Mouse (Mus musculus): ENCODE measurements around the gene Etfa. TPM values are rescaled to one million over a fixed set of nuclear protein-coding genes. Genes with fewer than 3 reads are reported as not detected.

Gene Etfa
- 452 and 483 TPM in 2 replicates for polyA plus RNA-seq (2015; fragmentation: Nextera tagmentation; extraction: Ambion mirVana)

DNA sequence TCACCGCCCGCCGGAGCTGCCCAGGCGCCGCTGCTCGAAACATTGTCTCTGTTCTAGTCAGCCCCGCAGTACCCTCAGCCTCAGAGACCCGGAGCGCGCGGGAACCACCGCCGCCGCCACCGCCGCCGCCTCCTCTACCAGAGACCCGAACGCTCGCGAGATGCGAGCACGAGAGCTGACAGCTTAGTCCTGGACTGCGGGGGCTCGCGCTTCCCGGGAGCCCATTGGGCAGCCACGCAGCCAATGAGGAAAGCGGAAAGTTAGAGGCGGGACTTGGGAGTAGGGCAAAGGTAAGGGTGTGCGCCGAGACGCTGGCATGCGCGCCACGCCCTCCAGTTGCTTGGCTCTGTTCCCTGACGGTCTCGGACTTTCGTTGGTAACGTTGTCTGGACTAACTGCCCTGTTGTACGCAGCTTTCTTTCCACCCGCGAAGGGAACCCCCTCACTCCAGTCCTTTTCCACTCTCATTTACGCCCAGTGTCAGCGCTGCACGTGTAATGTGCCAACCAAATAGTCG, at the start of gene Etfa:
Gene Etfa (minus strand): TSS at position 217 of the 517 bp plus-strand sequence.
- peak within 1 kb of the TSS; percentile 99 for H3K4me3 ChIP-seq (ENCODE audit: low read length)
- peak within 1 kb of the TSS; percentile 78 for H3K4me2 ChIP-seq (ENCODE audit: low read depth, low read length)
- peaks cover 6% of the 10 kb centered on the region for H3K27me3 ChIP-seq (ENCODE audit: control insufficient read depth, insufficient read depth, low read length)
- ATAC-seq (replicated peaks; ENCODE audit: extremely low read depth, insufficient read depth, low FRiP score) = peak; percentile 99
- H3K27ac ChIP-seq (ENCODE audit: low read length) = peak within 1 kb of the TSS; percentile 98
- WGBS = under 1% methylated on average over 47 of the region's 47 CpGs
- H3K36me3 ChIP-seq (ENCODE audit: control insufficient read depth, insufficient read depth) = no peaks in the 10 kb centered on the region
- peaks cover 17% of the 10 kb centered on the region for H3K4me1 ChIP-seq (ENCODE audit: control insufficient read depth, insufficient read depth, low read length)
- no peaks in the 10 kb centered on the region for H3K9me3 ChIP-seq (replicated peaks; ENCODE audit: control insufficient read depth, low read length)
- peak within 1 kb of the TSS; percentile 99 for H3K9ac ChIP-seq (ENCODE audit: low read length)

DNA sequence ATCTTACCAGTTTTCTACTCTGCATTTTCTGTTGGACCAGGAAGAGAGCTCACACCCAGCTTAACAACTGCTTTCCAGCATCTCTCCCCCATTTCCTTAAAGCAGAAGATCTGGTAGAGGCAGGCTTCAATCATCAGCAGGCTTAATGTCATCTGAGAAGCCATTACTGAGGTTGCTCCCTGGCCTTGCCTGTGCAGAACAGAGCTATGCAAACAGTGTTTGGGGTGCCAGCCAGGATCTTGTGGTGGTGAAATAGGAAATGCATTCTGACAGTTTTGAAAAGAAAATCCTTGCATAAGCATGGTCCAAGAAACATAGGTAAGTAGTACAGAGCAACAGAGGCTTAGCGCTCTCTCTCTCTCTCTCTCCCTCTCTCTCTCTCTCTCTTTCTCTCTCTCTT, 48.9 kb upstream of the Etfa start:
- WGBS = 100% methylated on average over 1 of the region's 1 CpGs
- no peak overlapping the region for H3K4me3 ChIP-seq (ENCODE audit: low read length)
- no peak for ATAC-seq (replicated peaks; ENCODE audit: extremely low read depth, insufficient read depth, low FRiP score)

DNA sequence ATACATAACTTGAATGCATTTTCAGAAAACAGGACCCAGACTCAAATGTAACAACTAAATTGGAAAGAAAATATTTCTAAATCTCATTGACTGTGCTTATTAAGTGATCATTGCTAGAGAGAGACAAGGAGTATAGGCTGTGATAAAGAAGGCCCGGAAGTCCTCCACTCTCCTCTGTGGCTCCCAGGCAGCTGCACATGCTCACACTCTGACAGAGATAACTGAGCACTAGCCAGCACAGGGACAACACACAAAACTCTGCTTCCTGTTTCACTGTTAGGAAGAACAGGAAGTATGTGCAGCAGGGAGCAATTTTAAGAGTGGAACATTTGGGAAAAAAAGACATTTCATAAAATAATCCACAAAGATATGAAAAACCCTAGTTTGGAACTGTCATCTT, 42.9 kb upstream of the Etfa start:
- 13% methylated on average over 1 of the region's 1 CpGs for WGBS
- no peak overlapping the region for H3K9ac ChIP-seq (ENCODE audit: low read length)
- H3K27me3 ChIP-seq (ENCODE audit: control insufficient read depth, insufficient read depth, low read length) = peaks cover 1% of the 10 kb centered on the region
- no peaks in the 10 kb centered on the region for H3K4me1 ChIP-seq (ENCODE audit: control insufficient read depth, insufficient read depth, low read length)
- H3K27ac ChIP-seq (ENCODE audit: low read length) = no peak overlapping the region
- H3K36me3 ChIP-seq (ENCODE audit: control insufficient read depth, insufficient read depth) = no peaks in the 10 kb centered on the region
- no peak overlapping the region for H3K4me3 ChIP-seq (ENCODE audit: low read length)
- ATAC-seq (replicated peaks; ENCODE audit: extremely low read depth, insufficient read depth, low FRiP score) = no peak
- no peak overlapping the region for H3K4me2 ChIP-seq (ENCODE audit: low read depth, low read length)
- H3K9me3 ChIP-seq (replicated peaks; ENCODE audit: control insufficient read depth, low read length) = no peaks in the 10 kb centered on the region

More for the DNA sequence above, 48.9 kb upstream of the Etfa start:
- H3K4me2 ChIP-seq (ENCODE audit: low read depth, low read length) = no peak overlapping the region
- no peak overlapping the region for H3K9ac ChIP-seq (ENCODE audit: low read length)
- no peaks in the 10 kb centered on the region for H3K36me3 ChIP-seq (ENCODE audit: control insufficient read depth, insufficient read depth)
- H3K9me3 ChIP-seq (replicated peaks; ENCODE audit: control insufficient read depth, low read length) = no peaks in the 10 kb centered on the region
- no peaks in the 10 kb centered on the region for H3K4me1 ChIP-seq (ENCODE audit: control insufficient read depth, insufficient read depth, low read length)
- no peaks in the 10 kb centered on the region for H3K27me3 ChIP-seq (ENCODE audit: control insufficient read depth, insufficient read depth, low read length)
- H3K27ac ChIP-seq (ENCODE audit: low read length) = no peak overlapping the region

DNA sequence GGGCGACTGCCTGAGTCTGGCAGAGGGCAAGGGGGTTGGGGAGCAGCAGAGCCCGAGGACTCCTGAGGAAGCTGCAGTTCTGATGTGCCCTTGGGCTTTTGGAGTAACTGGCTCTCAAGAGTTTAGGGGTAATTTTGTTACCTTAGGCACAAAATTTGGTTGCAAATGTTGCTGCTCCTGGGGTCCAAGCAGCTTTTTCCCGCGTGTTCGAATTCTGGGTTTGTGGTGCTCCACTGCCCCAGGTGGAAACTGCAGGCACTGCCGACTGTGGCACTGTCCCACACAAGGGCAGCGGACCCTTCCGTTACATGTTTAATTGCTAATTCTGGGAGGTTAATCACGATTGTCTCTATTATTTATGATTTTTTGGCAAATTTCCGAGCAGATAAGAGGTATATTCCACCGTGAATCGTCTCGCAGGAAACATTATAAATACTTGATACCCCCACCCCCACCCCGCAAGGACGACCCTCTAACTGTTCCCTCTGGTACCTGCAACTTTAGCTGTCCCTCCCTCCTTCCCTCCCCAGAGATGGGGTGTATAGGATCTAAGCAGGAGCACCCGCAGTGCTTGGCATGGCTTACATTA, 37.4 kb upstream of the Etfa start:
- H3K4me1 ChIP-seq (ENCODE audit: control insufficient read depth, insufficient read depth, low read length) = peaks cover 19% of the 10 kb centered on the region
- no peak overlapping the region for H3K9ac ChIP-seq (ENCODE audit: low read length)
- H3K27ac ChIP-seq (ENCODE audit: low read length) = no peak overlapping the region
- peaks cover 3% of the 10 kb centered on the region; the same call in 1 of the 2 replicates for H3K9me3 ChIP-seq (replicated peaks; ENCODE audit: control insufficient read depth, low read length)
- no peaks in the 10 kb centered on the region for H3K36me3 ChIP-seq (ENCODE audit: control insufficient read depth, insufficient read depth)
- WGBS = 8% methylated on average over 16 of the region's 16 CpGs
- H3K27me3 ChIP-seq (ENCODE audit: control insufficient read depth, insufficient read depth, low read length) = peaks cover 48% of the 10 kb centered on the region
- peak overlapping the region; percentile 25; the same call in 1 of the 2 replicates for H3K4me3 ChIP-seq (ENCODE audit: low read length)
- H3K4me2 ChIP-seq (ENCODE audit: low read depth, low read length) = peak overlapping the region; percentile 39
- ATAC-seq (replicated peaks; ENCODE audit: extremely low read depth, insufficient read depth, low FRiP score) = no peak

DNA sequence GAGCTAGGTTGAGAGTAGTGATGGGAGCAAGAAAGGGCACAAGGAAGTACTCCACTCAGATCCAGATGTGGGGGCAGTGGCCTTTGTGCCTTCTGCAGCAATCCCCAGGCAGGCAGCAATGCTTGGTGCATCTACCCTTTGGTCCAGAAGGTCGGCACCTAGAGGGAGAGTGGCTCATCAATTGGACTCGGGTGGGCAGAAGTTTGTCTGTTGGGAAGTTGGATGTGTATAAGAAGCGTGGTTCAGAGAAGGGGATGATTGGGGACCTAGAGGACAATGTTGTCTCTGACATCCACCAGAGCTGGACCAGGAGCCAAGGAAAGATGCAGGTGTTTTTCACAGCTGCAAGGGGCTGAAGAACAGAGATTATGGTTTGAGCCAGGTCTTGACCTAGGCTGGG, 36.8 kb upstream of the Etfa start:
- H3K9me3 ChIP-seq (replicated peaks; ENCODE audit: control insufficient read depth, low read length) = peaks cover 3% of the 10 kb centered on the region; the same call in 1 of the 2 replicates
- H3K27ac ChIP-seq (ENCODE audit: low read length) = no peak overlapping the region
- no peak overlapping the region for H3K4me3 ChIP-seq (ENCODE audit: low read length)
- H3K4me1 ChIP-seq (ENCODE audit: control insufficient read depth, insufficient read depth, low read length) = peaks cover 24% of the 10 kb centered on the region
- H3K27me3 ChIP-seq (ENCODE audit: control insufficient read depth, insufficient read depth, low read length) = peaks cover 53% of the 10 kb centered on the region
- no peak overlapping the region for H3K4me2 ChIP-seq (ENCODE audit: low read depth, low read length)
- no peaks in the 10 kb centered on the region for H3K36me3 ChIP-seq (ENCODE audit: control insufficient read depth, insufficient read depth)
- no peak overlapping the region for H3K9ac ChIP-seq (ENCODE audit: low read length)
- 18% methylated on average over 3 of the region's 3 CpGs for WGBS
- ATAC-seq (replicated peaks; ENCODE audit: extremely low read depth, insufficient read depth, low FRiP score) = no peak

DNA sequence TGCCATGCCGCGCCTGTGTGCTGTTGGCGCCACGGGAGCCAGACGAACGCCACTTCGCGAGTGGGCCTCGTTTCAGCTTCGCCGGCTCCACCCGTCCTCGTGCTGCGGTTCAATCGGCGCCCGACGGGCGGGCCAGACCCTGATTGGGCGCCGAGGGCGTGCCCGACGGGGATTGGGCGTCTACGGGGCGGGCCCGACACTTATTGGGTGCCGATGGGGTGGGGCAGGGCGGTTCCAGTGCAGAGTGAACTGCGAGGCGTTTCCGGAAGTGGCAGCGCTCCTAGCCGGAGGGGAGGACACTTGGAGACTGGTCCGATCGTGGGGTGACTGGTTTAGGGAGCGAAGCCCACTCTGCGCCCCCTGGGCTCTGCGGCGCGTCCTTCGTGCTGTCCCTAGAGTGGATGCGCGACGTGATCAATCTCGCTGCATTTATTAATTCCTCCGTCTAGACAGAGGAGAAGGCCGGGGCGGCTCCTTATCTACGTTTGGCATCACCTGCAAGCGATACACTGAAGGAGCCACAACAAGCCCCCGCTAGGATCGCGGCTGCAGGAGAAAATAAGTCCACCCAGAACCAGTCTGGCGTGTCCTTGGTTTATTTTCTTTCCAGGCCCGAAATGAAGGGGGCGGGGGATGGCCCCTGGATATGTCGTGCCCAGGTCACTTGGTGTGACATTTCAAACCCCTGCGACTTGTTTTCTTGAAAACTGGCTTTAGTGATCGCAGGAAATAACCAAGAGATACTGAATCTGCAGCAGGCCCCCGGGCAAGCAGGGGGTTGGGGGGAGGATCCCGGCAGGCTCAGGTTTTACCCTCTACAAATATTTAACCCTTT, 34.4 kb upstream of the Etfa start:
- ATAC-seq (replicated peaks; ENCODE audit: extremely low read depth, insufficient read depth, low FRiP score) = no peak; the same call in 1 of the 2 replicates
- peaks cover 33% of the 10 kb centered on the region for H3K4me1 ChIP-seq (ENCODE audit: control insufficient read depth, insufficient read depth, low read length)
- H3K9me3 ChIP-seq (replicated peaks; ENCODE audit: control insufficient read depth, low read length) = peaks cover 3% of the 10 kb centered on the region; the same call in 1 of the 2 replicates
- H3K27ac ChIP-seq (ENCODE audit: low read length) = no peak overlapping the region
- peak overlapping the region; percentile 62 for H3K4me2 ChIP-seq (ENCODE audit: low read depth, low read length)
- no peaks in the 10 kb centered on the region for H3K36me3 ChIP-seq (ENCODE audit: control insufficient read depth, insufficient read depth)
- peak overlapping the region; percentile 43 for H3K4me3 ChIP-seq (ENCODE audit: low read length)
- peaks cover 72% of the 10 kb centered on the region for H3K27me3 ChIP-seq (ENCODE audit: control insufficient read depth, insufficient read depth, low read length)
- no peak overlapping the region for H3K9ac ChIP-seq (ENCODE audit: low read length)
- WGBS = 3% methylated on average over 62 of the region's 63 CpGs

DNA sequence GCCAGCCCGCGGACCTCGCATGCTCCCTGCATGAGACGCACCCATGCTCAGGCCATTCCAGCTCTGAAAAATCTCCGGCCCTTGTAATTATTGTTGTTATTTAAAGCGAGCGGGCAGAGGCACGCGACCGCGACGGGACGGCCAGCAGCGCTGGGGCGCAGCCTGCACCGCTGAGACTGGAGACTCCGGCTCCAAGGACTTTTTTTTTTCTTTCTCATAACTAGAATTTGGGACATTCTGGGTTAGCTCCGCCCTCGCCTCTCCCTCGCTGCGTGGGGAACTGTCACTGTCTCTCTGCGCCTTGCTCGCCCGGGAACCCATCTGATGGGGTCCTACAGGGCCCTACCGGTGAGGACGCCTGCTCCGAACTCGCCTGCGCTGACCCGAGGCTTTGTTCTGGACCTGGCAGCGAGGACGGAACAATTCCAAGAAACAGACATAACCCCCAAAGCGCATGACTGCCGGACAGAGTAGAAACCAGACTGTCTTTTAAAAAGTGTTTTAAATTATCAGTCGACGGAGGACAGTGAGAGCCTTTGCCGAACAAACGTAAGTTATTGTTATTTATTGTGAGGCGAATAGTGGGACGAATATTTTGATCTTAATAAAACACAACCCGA, 33.6 kb upstream of the Etfa start:
- Histone ChIP-seq H3K9ac (ENCODE audit: low read length) (no peak overlapping the region), H3K27me3 (ENCODE audit: control insufficient read depth, insufficient read depth, low read length) (peaks cover 76% of the 10 kb centered on the region), H3K9me3 (replicated peaks; ENCODE audit: control insufficient read depth, low read length) (peaks cover 3% of the 10 kb centered on the region; the same call in 1 of the 2 replicates), H3K4me3 (ENCODE audit: low read length) (peak overlapping the region; percentile 43), H3K4me2 (ENCODE audit: low read depth, low read length) (peak overlapping the region; percentile 62), H3K36me3 (ENCODE audit: control insufficient read depth, insufficient read depth) (no peaks in the 10 kb centered on the region), H3K27ac (ENCODE audit: low read length) (no peak overlapping the region), H3K4me1 (ENCODE audit: control insufficient read depth, insufficient read depth, low read length) (peaks cover 33% of the 10 kb centered on the region)
- WGBS = 7% methylated on average over 41 of the region's 41 CpGs
- no peak for ATAC-seq (replicated peaks; ENCODE audit: extremely low read depth, insufficient read depth, low FRiP score)

DNA sequence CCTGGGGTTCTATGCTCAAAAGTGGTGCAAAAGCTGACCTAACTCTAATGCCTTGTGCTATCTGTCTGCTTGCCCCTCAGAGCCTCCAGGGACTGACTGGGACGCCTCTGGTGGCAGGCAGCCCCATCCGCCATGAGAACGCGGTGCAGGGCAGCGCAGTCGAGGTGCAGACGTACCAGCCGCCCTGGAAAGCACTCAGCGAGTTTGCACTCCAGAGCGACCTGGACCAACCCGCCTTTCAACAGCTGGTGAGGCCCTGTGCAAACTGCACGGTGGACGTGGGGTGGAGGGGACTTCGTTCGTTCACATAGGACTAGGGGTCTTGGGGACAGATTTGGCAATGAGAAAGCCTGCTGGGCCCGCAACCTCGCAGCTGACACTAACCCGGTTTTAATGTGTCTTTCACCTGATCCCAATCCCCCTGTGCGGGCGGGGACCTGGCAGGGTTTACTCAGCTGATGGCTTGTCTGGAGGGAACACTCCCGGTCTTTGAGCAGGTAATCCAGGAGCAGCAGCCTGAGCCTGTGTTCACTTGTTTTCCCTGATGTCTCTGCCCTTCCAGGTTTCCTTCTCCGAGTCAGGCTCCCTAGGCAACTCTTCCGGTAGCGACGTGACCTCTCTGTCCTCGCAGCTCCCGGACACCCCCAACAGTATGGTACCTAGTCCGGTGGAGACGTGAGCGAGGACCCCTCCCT, 33.0 kb upstream of the Etfa start:
- no peak overlapping the region for H3K9ac ChIP-seq (ENCODE audit: low read length)
- H3K27ac ChIP-seq (ENCODE audit: low read length) = no peak overlapping the region
- no peak for ATAC-seq (replicated peaks; ENCODE audit: extremely low read depth, insufficient read depth, low FRiP score)
- H3K4me2 ChIP-seq (ENCODE audit: low read depth, low read length) = peak overlapping the region; percentile 47
- peak overlapping the region; percentile 43 for H3K4me3 ChIP-seq (ENCODE audit: low read length)
- peaks cover 78% of the 10 kb centered on the region for H3K27me3 ChIP-seq (ENCODE audit: control insufficient read depth, insufficient read depth, low read length)
- H3K36me3 ChIP-seq (ENCODE audit: control insufficient read depth, insufficient read depth) = no peaks in the 10 kb centered on the region
- H3K4me1 ChIP-seq (ENCODE audit: control insufficient read depth, insufficient read depth, low read length) = peaks cover 36% of the 10 kb centered on the region
- 3% methylated on average over 30 of the region's 30 CpGs for WGBS
- peaks cover 3% of the 10 kb centered on the region; the same call in 1 of the 2 replicates for H3K9me3 ChIP-seq (replicated peaks; ENCODE audit: control insufficient read depth, low read length)

Data from heart, embryonic 16.5 days (tissue).